Mouse (Mus musculus) midbrain, postnatal 0 days (tissue): ENCODE results near the gene Ltbp1. TPM values are rescaled to one million over a fixed set of nuclear protein-coding genes. Genes with fewer than 3 reads are reported as not detected.

Experiments
- ATAC-seq: fragments of 200-750 bp; cut with Nextera tagmentation; 2 replicates; pipeline ENCODE4 v1.8.0; 2017; ENCODE audit warnings: moderate number of reproducible peaks, mild to moderate bottlenecking, moderate TSS enrichment, moderate library complexity; ENCODE audit not compliant: low FRiP score
- DNase-seq: peaks from one replicate; pipeline ENCODE4 v3.0.0-alpha.2; 2015; ENCODE audit warnings: low spot score
- H3K27ac ChIP-seq: fragments of 300-500 bp; sonication (generic); 2 replicates; pipeline ENCODE4 v1.5.1; 2014; ENCODE audit warnings: low read depth, mild to moderate bottlenecking, low read length, mixed read lengths
- H3K27me3 ChIP-seq: fragments of 300-500 bp; sonication (generic); 2 replicates; pipeline ENCODE4 v1.6.1; 2014; ENCODE audit warnings: low read length, control low read depth, mixed read lengths; ENCODE audit not compliant: insufficient read depth
- H3K36me3 ChIP-seq: fragments of 300-500 bp; sonication (generic); 2 replicates; pipeline ENCODE4 v1.6.1; 2014; ENCODE audit warnings: low read length, control low read depth, mixed read lengths; ENCODE audit not compliant: insufficient read depth
- H3K4me1 ChIP-seq: fragments of 300-500 bp; sonication (generic); 2 replicates; pipeline ENCODE4 v1.6.1; 2014; ENCODE audit warnings: mild to moderate bottlenecking, control low read depth, antibody characterized with exemption, low read length, mixed read lengths; ENCODE audit not compliant: insufficient read depth
- H3K4me2 ChIP-seq: fragments of 300-500 bp; sonication (generic); 2 replicates; pipeline ENCODE4 v1.6.1; 2014; ENCODE audit warnings: low read depth, mild to moderate bottlenecking, low read length, mixed read lengths; ENCODE audit not compliant: poor library complexity, severe bottlenecking
- H3K4me3 ChIP-seq: fragments of 300-500 bp; sonication (generic); 2 replicates; pipeline ENCODE4 v1.5.1; 2014; ENCODE audit warnings: low read depth, mild to moderate bottlenecking, low read length, moderate library complexity
- H3K9ac ChIP-seq: fragments of 300-500 bp; sonication (generic); replicated peaks from 2 replicates; pipeline ENCODE4 v1.6.1; 2014; ENCODE audit warnings: mild to moderate bottlenecking, low read length, moderate library complexity, mixed read lengths; ENCODE audit not compliant: poor library complexity, severe bottlenecking
- H3K9me3 ChIP-seq: fragments of 300-500 bp; sonication (generic); 2 replicates; pipeline ENCODE4 v1.6.1; 2016; ENCODE audit warnings: low read length, control low read depth
- CTCF ChIP-seq: IDR thresholded peaks from 2 replicates; pipeline ENCODE4 v1.5.1; 2016; ENCODE audit warnings: antibody characterized with exemption, mild to moderate bottlenecking
- WGBS: fragments of 180-500 bp; shearing (Covaris S2); extraction: QIAGEN DNeasy Blood & Tissue Kit; methylation state at CpG from one replicate; pipeline ENCODE4 v1.1.7; 2014; 5-methylcytosine and 5-hydroxymethylcytosine counted together
- polyA plus RNA-seq: library from polyadenylated mRNA; unstranded; fragments of >200 nt; fragmentation: Nextera tagmentation; extraction: Ambion mirVana; gene quantifications from 2 replicates; pipeline ENCODE4 v1.2.1, GENCODE M21; 2015
- total RNA-seq: library from RNA; depleted of rRNA; stranded (reverse); fragments of >200 nt; gene quantifications from 2 replicates; pipeline ENCODE4 v1.2.3, GENCODE M21; 2014

Gene Ltbp1
- total and polyA plus RNA-seq, 2 experiments from 2014 or later: 0.89 to 3.0 TPM

- WGBS: 93% methylated on average over 9 of the region's 9 CpGs
Observed at GRCm38 (mm10) chr17:75378256-75378871, 373.0 kb downstream of the Ltbp1 start.

GRCm38 (mm10) chr17:75380167-75380566 is 374.8 kb downstream of the Ltbp1 start:
- no peak overlapping the region for H3K27ac ChIP-seq
- 46% methylated on average over 2 of the region's 2 CpGs for WGBS
- DNase-seq: peak; percentile 16

More at GRCm38 (mm10) chr17:75378256-75378871, 373.0 kb downstream of the Ltbp1 start:
- no peak overlapping the region for H3K9ac ChIP-seq
- H3K9me3 ChIP-seq: no peaks in the 10 kb centered on the region
- ATAC-seq: no peak
- H3K27me3 ChIP-seq: no peaks in the 10 kb centered on the region
- no peak overlapping the region for H3K4me2 ChIP-seq
- no peaks in the 10 kb centered on the region for H3K4me1 ChIP-seq
- no peak overlapping the region for H3K27ac ChIP-seq
- no peak for TF ChIP-seq CTCF
- no peak for DNase-seq
- H3K36me3 ChIP-seq: no peaks in the 10 kb centered on the region
- H3K4me3 ChIP-seq: no peak overlapping the region

GRCm38 (mm10) chr17:75388402-75388801 is 383.0 kb downstream of the Ltbp1 start:
- no peak overlapping the region for H3K9ac ChIP-seq
- no peak for TF ChIP-seq CTCF
- no peak overlapping the region for H3K4me3 ChIP-seq
- no peaks in the 10 kb centered on the region for H3K4me1 ChIP-seq
- H3K4me2 ChIP-seq: no peak overlapping the region
- H3K27ac ChIP-seq: no peak overlapping the region
- no peaks in the 10 kb centered on the region for H3K27me3 ChIP-seq
- no peak for DNase-seq
- H3K9me3 ChIP-seq: no peaks in the 10 kb centered on the region
- H3K36me3 ChIP-seq: no peaks in the 10 kb centered on the region
- 77% methylated on average over 4 of the region's 4 CpGs for WGBS
- ATAC-seq: no peak

More at GRCm38 (mm10) chr17:75380167-75380566, 374.8 kb downstream of the Ltbp1 start:
- H3K9me3 ChIP-seq: no peaks in the 10 kb centered on the region
- H3K4me1 ChIP-seq: no peaks in the 10 kb centered on the region
- ATAC-seq: 0 out of 2 replicates have a peak, but pooled peaks have one; percentile 58
- no peaks in the 10 kb centered on the region for H3K27me3 ChIP-seq
- H3K36me3 ChIP-seq: no peaks in the 10 kb centered on the region
- no peak overlapping the region for H3K4me3 ChIP-seq
- H3K9ac ChIP-seq: no peak overlapping the region
- no peak for TF ChIP-seq CTCF
- no peak overlapping the region for H3K4me2 ChIP-seq

- no peaks in the 10 kb centered on the region for H3K27me3 ChIP-seq
- no peak overlapping the region for H3K9ac ChIP-seq
- H3K4me2 ChIP-seq: no peak overlapping the region
- no peaks in the 10 kb centered on the region for H3K36me3 ChIP-seq
- H3K4me3 ChIP-seq: no peak overlapping the region
- peak; percentile 26 for DNase-seq
- TF ChIP-seq CTCF: peak; percentile 41
- ATAC-seq: no peak
- H3K4me1 ChIP-seq: no peaks in the 10 kb centered on the region
- H3K27ac ChIP-seq: no peak overlapping the region
- H3K9me3 ChIP-seq: no peaks in the 10 kb centered on the region
- 75% methylated on average over 10 of the region's 10 CpGs for WGBS
Observed at GRCm38 (mm10) chr17:75390142-75390541, 384.8 kb downstream of the Ltbp1 start.

- Histone ChIP-seq H3K27me3 (no peaks in the 10 kb centered on the region), H3K4me1 (no peaks in the 10 kb centered on the region), H3K4me2 (no peak overlapping the region), H3K9ac (no peak overlapping the region), H3K4me3 (no peak overlapping the region), H3K9me3 (no peaks in the 10 kb centered on the region), H3K36me3 (no peaks in the 10 kb centered on the region), H3K27ac (no peak overlapping the region)
- 88% methylated on average over 6 of the region's 6 CpGs for WGBS
- no peak for TF ChIP-seq CTCF
- no peak for DNase-seq
- no peak for ATAC-seq
Observed at GRCm38 (mm10) chr17:75391429-75392192, 386.2 kb downstream of the Ltbp1 start.

- Histone ChIP-seq H3K27ac (no peak overlapping the region), H3K36me3 (no peaks in the 10 kb centered on the region), H3K9me3 (no peaks in the 10 kb centered on the region), H3K27me3 (no peaks in the 10 kb centered on the region), H3K4me3 (no peak overlapping the region), H3K4me2 (no peak overlapping the region), H3K9ac (no peak overlapping the region), H3K4me1 (no peaks in the 10 kb centered on the region)
- peak; percentile 54 for DNase-seq
- TF ChIP-seq CTCF: peak; percentile 61
- 40% methylated on average over 4 of the region's 4 CpGs for WGBS
- no peak for ATAC-seq
Observed at GRCm38 (mm10) chr17:75406405-75406804, 401.0 kb downstream of the Ltbp1 start.
